Mouse (Mus musculus): ENCODE data around the gene Mtg2. TPM values are rescaled to one million over a fixed set of nuclear protein-coding genes. Genes with fewer than 3 reads are reported as not detected.

Gene Mtg2
- polyA plus RNA-seq, 1 experiment from 2014 or later: 31.5 TPM

- Histone ChIP-seq H3K9ac (no peak overlapping the region), H3K4me1 (peaks cover 34% of the 10 kb centered on the region), H3K27ac (peak overlapping the region; percentile 50; the same call in 1 of the 2 replicates), H3K4me3 (replicated peaks) (no peak overlapping the region), H3K36me3 (replicated peaks) (no peaks in the 10 kb centered on the region), H3K27me3 (peaks cover 62% of the 10 kb centered on the region), H3K9me3 (no peaks in the 10 kb centered on the region), H3K4me2 (no peak overlapping the region)
- peak; percentile 31; the same call in 1 of the 2 replicates for ATAC-seq (ENCODE audit: low FRiP score)
- 45% methylated on average over 3 of the region's 3 CpGs for WGBS
Observed at GRCm38 (mm10) chr2:180097585-180097984, 27.2 kb downstream of the Mtg2 start.

- Histone ChIP-seq H3K4me3 (replicated peaks) (no peak overlapping the region), H3K4me1 (peaks cover 40% of the 10 kb centered on the region), H3K4me2 (no peak overlapping the region), H3K36me3 (replicated peaks) (no peaks in the 10 kb centered on the region), H3K9ac (no peak overlapping the region), H3K27me3 (peaks cover 67% of the 10 kb centered on the region), H3K27ac (peak overlapping the region; percentile 50; the same call in 1 of the 2 replicates), H3K9me3 (no peaks in the 10 kb centered on the region)
- 36% methylated on average over 5 of the region's 5 CpGs for WGBS
- 0 out of 2 replicates have a peak, but pooled peaks have one; percentile 15 for ATAC-seq (ENCODE audit: low FRiP score)
Observed at GRCm38 (mm10) chr2:180098167-180098566, 27.8 kb downstream of the Mtg2 start.

GRCm38 (mm10) chr2:180099529-180099928 is 29.1 kb downstream of the Mtg2 start:
- peaks cover 51% of the 10 kb centered on the region for H3K4me1 ChIP-seq
- H3K27ac ChIP-seq: no peak overlapping the region
- ATAC-seq (ENCODE audit: low FRiP score): no peak
- no peak overlapping the region for H3K4me3 ChIP-seq (replicated peaks)
- H3K36me3 ChIP-seq (replicated peaks): no peaks in the 10 kb centered on the region
- no peaks in the 10 kb centered on the region for H3K9me3 ChIP-seq
- WGBS: 13% methylated on average over 15 of the region's 15 CpGs
- no peak overlapping the region for H3K9ac ChIP-seq
- H3K4me2 ChIP-seq: peak overlapping the region; percentile 6; the same call in 1 of the 2 replicates
- peaks cover 81% of the 10 kb centered on the region for H3K27me3 ChIP-seq

- Histone ChIP-seq H3K9ac (peak overlapping the region; percentile 62), H3K4me1 (peaks cover 48% of the 10 kb centered on the region), H3K9me3 (no peaks in the 10 kb centered on the region), H3K4me2 (peak overlapping the region; percentile 96), H3K36me3 (replicated peaks) (no peaks in the 10 kb centered on the region), H3K27me3 (peaks cover 81% of the 10 kb centered on the region), H3K27ac (no peak overlapping the region), H3K4me3 (replicated peaks) (peak overlapping the region; percentile 57)
- WGBS: under 1% methylated on average over 55 of the region's 57 CpGs
- ATAC-seq (ENCODE audit: low FRiP score): no peak
Observed at GRCm38 (mm10) chr2:180103151-180103977, 33.0 kb downstream of the Mtg2 start.

- H3K9ac ChIP-seq: peak within 1 kb of the TSS; percentile 62
- peak within 1 kb of the TSS; percentile 57 for H3K4me3 ChIP-seq (replicated peaks)
- H3K9me3 ChIP-seq: no peaks in the 10 kb centered on the region
- peaks cover 44% of the 10 kb centered on the region for H3K4me1 ChIP-seq
- WGBS: under 1% methylated on average over 74 of the region's 87 CpGs
- peak within 1 kb of the TSS; percentile 96 for H3K4me2 ChIP-seq
- peaks cover 74% of the 10 kb centered on the region for H3K27me3 ChIP-seq
- ATAC-seq (ENCODE audit: low FRiP score): peak; percentile 86
- no peak within 1 kb of the TSS for H3K27ac ChIP-seq
- no peaks in the 10 kb centered on the region for H3K36me3 ChIP-seq (replicated peaks)
Observed at GRCm38 (mm10) chr2:180103978-180104658, 33.7 kb downstream of the Mtg2 start, which contains the start of gene Hrh3. Gene Hrh3, minus strand, starts transcription at chr2:180104488.

GRCm38 (mm10) chr2:180104659-180105377 is 34.4 kb downstream of the Mtg2 start:
- peak overlapping the region; percentile 57 for H3K4me3 ChIP-seq (replicated peaks)
- H3K9ac ChIP-seq: peak overlapping the region; percentile 62; the same call in 1 of the 2 replicates
- H3K4me2 ChIP-seq: peak overlapping the region; percentile 96
- peaks cover 37% of the 10 kb centered on the region for H3K4me1 ChIP-seq
- 6% methylated on average over 24 of the region's 24 CpGs for WGBS
- H3K9me3 ChIP-seq: no peaks in the 10 kb centered on the region
- ATAC-seq (ENCODE audit: low FRiP score): peak; percentile 24
- no peaks in the 10 kb centered on the region for H3K36me3 ChIP-seq (replicated peaks)
- H3K27me3 ChIP-seq: peaks cover 68% of the 10 kb centered on the region
- H3K27ac ChIP-seq: no peak overlapping the region

GRCm38 (mm10) chr2:180105441-180106190 is 35.2 kb downstream of the Mtg2 start:
- Histone ChIP-seq H3K9ac (no peak overlapping the region), H3K36me3 (replicated peaks) (no peaks in the 10 kb centered on the region), H3K27ac (no peak overlapping the region), H3K27me3 (peaks cover 65% of the 10 kb centered on the region), H3K4me3 (replicated peaks) (no peak overlapping the region), H3K4me1 (peaks cover 31% of the 10 kb centered on the region), H3K9me3 (no peaks in the 10 kb centered on the region), H3K4me2 (0 out of 2 replicates have a peak overlapping the region, but pooled peaks have one; percentile 96)
- ATAC-seq (ENCODE audit: low FRiP score): no peak
- 21% methylated on average over 8 of the region's 8 CpGs for WGBS

- H3K27ac ChIP-seq: no peak overlapping the region
- H3K9ac ChIP-seq: no peak overlapping the region
- H3K36me3 ChIP-seq (replicated peaks): no peaks in the 10 kb centered on the region
- WGBS: 70% methylated on average over 4 of the region's 4 CpGs
- H3K4me1 ChIP-seq: peaks cover 31% of the 10 kb centered on the region
- H3K4me2 ChIP-seq: no peak overlapping the region
- H3K27me3 ChIP-seq: peaks cover 50% of the 10 kb centered on the region
- H3K4me3 ChIP-seq (replicated peaks): no peak overlapping the region
- ATAC-seq (ENCODE audit: low FRiP score): no peak
- no peaks in the 10 kb centered on the region for H3K9me3 ChIP-seq
Observed at GRCm38 (mm10) chr2:180107081-180107480, 36.7 kb downstream of the Mtg2 start.

GRCm38 (mm10) chr2:180108285-180108684 is 37.9 kb downstream of the Mtg2 start:
- Histone ChIP-seq H3K9ac (no peak overlapping the region), H3K4me1 (peaks cover 21% of the 10 kb centered on the region), H3K27ac (no peak overlapping the region), H3K4me2 (no peak overlapping the region), H3K9me3 (no peaks in the 10 kb centered on the region), H3K4me3 (replicated peaks) (no peak overlapping the region), H3K36me3 (replicated peaks) (no peaks in the 10 kb centered on the region), H3K27me3 (peaks cover 38% of the 10 kb centered on the region)
- WGBS: 77% methylated on average over 6 of the region's 6 CpGs
- no peak for ATAC-seq (ENCODE audit: low FRiP score)

GRCm38 (mm10) chr2:180113909-180114890 is 43.8 kb downstream of the Mtg2 start:
- Histone ChIP-seq H3K9me3 (no peaks in the 10 kb centered on the region), H3K27ac (0 out of 2 replicates have a peak overlapping the region, but pooled peaks have one; percentile 36), H3K9ac (0 out of 2 replicates have a peak overlapping the region, but pooled peaks have one; percentile 21), H3K4me3 (replicated peaks) (no peak overlapping the region), H3K27me3 (peaks cover 5% of the 10 kb centered on the region; the same call in 1 of the 2 replicates), H3K4me1 (peaks cover 50% of the 10 kb centered on the region), H3K36me3 (replicated peaks) (no peaks in the 10 kb centered on the region), H3K4me2 (no peak overlapping the region)
- 65% methylated on average over 17 of the region's 17 CpGs for WGBS
- no peak for ATAC-seq (ENCODE audit: low FRiP score)
